Mouse (Mus musculus) cerebellum, postnatal 36 days (tissue): Measurements from ENCODE around the gene Slc35c2.

Experiments used
- DNase-seq, 2 experiments: peaks; one replicate each; pipeline ENCODE4 v3.0.0; 2021 to 2022; ENCODE audit warnings: mixed read lengths in 2 of 2

Gene Slc35c2

GRCm38 (mm10) chr2:165287202-165287984, at the start of gene Slc35c2:
TSS of gene Slc35c2 (minus strand) at chr2:165287869.
- DNase-seq, result peak; percentile 95 to 96

GRCm38 (mm10) chr2:165337191-165337590, 49.5 kb upstream of the Slc35c2 start:
- peak; percentile 73 to 77 for DNase-seq

- DNase-seq, result no peak
Measured at GRCm38 (mm10) chr2:165332610-165333210, 45.0 kb upstream of the Slc35c2 start.

GRCm38 (mm10) chr2:165329703-165330102, 42.0 kb upstream of the Slc35c2 start:
- DNase-seq, result no peak

- DNase-seq, result no peak
Measured at GRCm38 (mm10) chr2:165328746-165329145, 41.1 kb upstream of the Slc35c2 start.

- no peak for DNase-seq
Measured at GRCm38 (mm10) chr2:165327386-165327785, 39.7 kb upstream of the Slc35c2 start.

- peak; percentile 97 to 99 for DNase-seq
Measured at GRCm38 (mm10) chr2:165326304-165327190, 38.9 kb upstream of the Slc35c2 start, which contains the start of gene Elmo2. TSS of gene Elmo2 (minus strand) at chr2:165326479.

GRCm38 (mm10) chr2:165325521-165326303, 38.0 kb upstream of the Slc35c2 start:
- peak in 1 of 2 experiments; percentile 62 for DNase-seq

GRCm38 (mm10) chr2:165323928-165324327, 36.3 kb upstream of the Slc35c2 start:
- DNase-seq, result peak; percentile 31 to 37

GRCm38 (mm10) chr2:165323484-165323883, 35.8 kb upstream of the Slc35c2 start:
- peak; percentile 20 for DNase-seq

GRCm38 (mm10) chr2:165321981-165322735, 34.5 kb upstream of the Slc35c2 start:
- peak in 1 of 2 experiments; percentile 10 for DNase-seq

- DNase-seq, result peak; percentile 53 to 61
Measured at GRCm38 (mm10) chr2:165321381-165321888, 33.8 kb upstream of the Slc35c2 start.

- DNase-seq, result peak; percentile 40 to 53
Measured at GRCm38 (mm10) chr2:165320531-165321150, 33.0 kb upstream of the Slc35c2 start.

- peak; percentile 2 for DNase-seq
Measured at GRCm38 (mm10) chr2:165319503-165319902, 31.8 kb upstream of the Slc35c2 start.

- DNase-seq, result peak in 1 of 2 experiments; percentile 43
Measured at GRCm38 (mm10) chr2:165318941-165319340, 31.3 kb upstream of the Slc35c2 start.

- no peak for DNase-seq
Measured at GRCm38 (mm10) chr2:165317621-165318263, 30.1 kb upstream of the Slc35c2 start.

- DNase-seq, result no peak
Measured at GRCm38 (mm10) chr2:165316837-165317473, 29.3 kb upstream of the Slc35c2 start.

- no peak for DNase-seq
Measured at GRCm38 (mm10) chr2:165316204-165316603, 28.5 kb upstream of the Slc35c2 start.

GRCm38 (mm10) chr2:165314197-165314596, 26.5 kb upstream of the Slc35c2 start:
- no peak for DNase-seq

- DNase-seq, result no peak
Measured at GRCm38 (mm10) chr2:165312381-165312780, 24.7 kb upstream of the Slc35c2 start.
